Mouse (Mus musculus) intestine, postnatal 0 days (tissue): ENCODE results near the gene Runx1. TPM values are rescaled to one million over a fixed set of nuclear protein-coding genes. Genes with fewer than 3 reads are reported as not detected.

Experiments used
- ATAC-seq: fragments of 200-750 bp; cut with Nextera tagmentation; 2 replicates; pipeline ENCODE4 v1.8.0; 2017; ENCODE audit warnings: mild to moderate bottlenecking, moderate TSS enrichment, moderate library complexity
- H3K27ac ChIP-seq: fragments of 300-500 bp; sonication (generic); 2 replicates; pipeline ENCODE4 v1.5.1; 2014; ENCODE audit warnings: mild to moderate bottlenecking, low read depth, low read length, moderate library complexity
- H3K27me3 ChIP-seq: fragments of 300-500 bp; sonication (generic); replicated peaks from 2 replicates; pipeline ENCODE4 v1.6.1; 2014; ENCODE audit warnings: low read length, mixed read lengths; ENCODE audit not compliant: control insufficient read depth, insufficient read depth
- H3K36me3 ChIP-seq: fragments of 300-500 bp; sonication (generic); 2 replicates; pipeline ENCODE4 v1.6.1; 2014; ENCODE audit warnings: mild to moderate bottlenecking, moderate library complexity; ENCODE audit not compliant: control insufficient read depth, insufficient read depth
- H3K4me1 ChIP-seq: fragments of 300-500 bp; sonication (generic); replicated peaks from 2 replicates; pipeline ENCODE4 v1.6.1; 2014; ENCODE audit warnings: antibody characterized with exemption, low read length, mixed read lengths; ENCODE audit not compliant: control insufficient read depth, insufficient read depth
- H3K4me2 ChIP-seq: fragments of 300-500 bp; sonication (generic); replicated peaks from 2 replicates; pipeline ENCODE4 v1.6.1; 2014; ENCODE audit warnings: low read depth, mild to moderate bottlenecking, moderate library complexity
- H3K4me3 ChIP-seq: fragments of 300-500 bp; sonication (generic); 2 replicates; pipeline ENCODE4 v1.5.1; 2014; ENCODE audit warnings: low read depth, low read length
- H3K9ac ChIP-seq: fragments of 300-500 bp; sonication (generic); 2 replicates; pipeline ENCODE4 v1.6.1; 2014; ENCODE audit warnings: mild to moderate bottlenecking, low read depth, low read length
- H3K9me3 ChIP-seq: fragments of 300-500 bp; sonication (generic); 2 replicates; pipeline ENCODE4 v1.6.1; 2016; ENCODE audit warnings: mixed run types; ENCODE audit not compliant: control insufficient read depth
- CTCF ChIP-seq: sonication (generic); IDR thresholded peaks from 2 replicates; pipeline ENCODE4 v1.5.1; 2016; ENCODE audit warnings: low read depth, mild to moderate bottlenecking, control low read depth, antibody characterized with exemption, moderate library complexity
- WGBS: fragments of 180-500 bp; shearing (Covaris S2); extraction: QIAGEN DNeasy Blood & Tissue Kit; methylation state at CpG from one replicate; pipeline ENCODE4 v1.1.7; 2014; 5-methylcytosine and 5-hydroxymethylcytosine counted together
- polyA plus RNA-seq: library from polyadenylated mRNA; unstranded; fragments of >200 nt; fragmentation: Nextera tagmentation; extraction: Ambion mirVana; gene quantifications from 2 replicates; pipeline ENCODE4 v1.2.1, GENCODE M21; 2015

Gene Runx1
- polyA plus RNA-seq, 1 experiment from 2014 or later = 1.7 TPM

- H3K36me3 ChIP-seq = no peaks in the 10 kb centered on the region
- H3K4me2 ChIP-seq = no peak overlapping the region
- H3K9me3 ChIP-seq = no peaks in the 10 kb centered on the region
- H3K4me3 ChIP-seq = no peak overlapping the region
- ATAC-seq = no peak
- no peak for TF ChIP-seq CTCF
- H3K27ac ChIP-seq = no peak overlapping the region
- WGBS = 70% methylated on average over 5 of the region's 5 CpGs
- H3K27me3 ChIP-seq = no peaks in the 10 kb centered on the region
- no peaks in the 10 kb centered on the region for H3K4me1 ChIP-seq
- H3K9ac ChIP-seq = no peak overlapping the region
Observed at GRCm38 (mm10) chr16:92656750-92657149, 169.2 kb downstream of the Runx1 start.

GRCm38 (mm10) chr16:92654294-92654950 lies 171.5 kb downstream of the Runx1 start:
- no peaks in the 10 kb centered on the region for H3K27me3 ChIP-seq
- no peak overlapping the region for H3K4me2 ChIP-seq
- ATAC-seq = no peak
- H3K4me1 ChIP-seq = no peaks in the 10 kb centered on the region
- H3K9me3 ChIP-seq = no peaks in the 10 kb centered on the region
- no peak for TF ChIP-seq CTCF
- H3K4me3 ChIP-seq = no peak overlapping the region
- no peak overlapping the region for H3K27ac ChIP-seq
- no peaks in the 10 kb centered on the region for H3K36me3 ChIP-seq
- H3K9ac ChIP-seq = no peak overlapping the region
- 56% methylated on average over 5 of the region's 5 CpGs for WGBS

GRCm38 (mm10) chr16:92653816-92654215 lies 172.1 kb downstream of the Runx1 start:
- 43% methylated on average over 5 of the region's 5 CpGs for WGBS
- no peak overlapping the region for H3K27ac ChIP-seq
- H3K27me3 ChIP-seq = no peaks in the 10 kb centered on the region
- no peak overlapping the region for H3K4me3 ChIP-seq
- H3K9me3 ChIP-seq = no peaks in the 10 kb centered on the region
- no peak overlapping the region for H3K4me2 ChIP-seq
- no peak for ATAC-seq
- H3K36me3 ChIP-seq = no peaks in the 10 kb centered on the region
- H3K9ac ChIP-seq = no peak overlapping the region
- no peaks in the 10 kb centered on the region for H3K4me1 ChIP-seq
- TF ChIP-seq CTCF = no peak

GRCm38 (mm10) chr16:92651256-92651655 lies 174.7 kb downstream of the Runx1 start:
- Histone ChIP-seq H3K4me1 (no peaks in the 10 kb centered on the region), H3K27ac (no peak overlapping the region), H3K4me3 (no peak overlapping the region), H3K4me2 (no peak overlapping the region), H3K9me3 (no peaks in the 10 kb centered on the region), H3K36me3 (no peaks in the 10 kb centered on the region), H3K27me3 (no peaks in the 10 kb centered on the region), H3K9ac (no peak overlapping the region)
- WGBS = 94% methylated on average over 3 of the region's 3 CpGs
- TF ChIP-seq CTCF = no peak
- no peak for ATAC-seq

DNA sequence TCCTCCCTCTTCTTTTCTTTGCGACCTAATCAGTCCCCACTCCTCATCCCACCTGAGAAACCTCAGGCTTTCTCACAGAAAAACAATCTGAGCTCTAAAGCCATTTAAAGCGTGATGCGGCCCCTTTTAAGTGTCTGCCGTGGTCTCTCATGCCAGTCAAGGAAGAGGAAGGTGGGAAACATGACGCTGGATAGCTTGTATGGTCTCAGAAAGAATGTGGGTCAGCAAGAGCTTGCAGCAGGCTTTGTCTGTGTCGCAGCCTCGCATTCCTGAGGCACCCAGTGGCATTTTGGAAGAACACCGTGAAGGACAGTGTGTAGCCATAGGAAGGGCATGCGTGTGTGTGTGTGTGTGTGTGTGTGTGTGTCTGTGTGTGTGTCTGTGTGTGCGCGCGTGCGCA lies 179.8 kb downstream of the Runx1 start:
- TF ChIP-seq CTCF = no peak
- 74% methylated on average over 13 of the region's 13 CpGs for WGBS

GRCm38 (mm10) chr16:92645423-92646115 lies 180.4 kb downstream of the Runx1 start:
- 0 out of 2 replicates have a peak, but pooled peaks cover 4% of the 10 kb centered on the region for H3K4me1 ChIP-seq
- H3K9me3 ChIP-seq = no peaks in the 10 kb centered on the region
- H3K36me3 ChIP-seq = no peaks in the 10 kb centered on the region
- no peaks in the 10 kb centered on the region for H3K27me3 ChIP-seq
- H3K27ac ChIP-seq = no peak overlapping the region
- no peak for TF ChIP-seq CTCF
- ATAC-seq = no peak
- no peak overlapping the region for H3K9ac ChIP-seq
- no peak overlapping the region for H3K4me3 ChIP-seq
- H3K4me2 ChIP-seq = peak overlapping the region; percentile 45
- 31% methylated on average over 22 of the region's 22 CpGs for WGBS

More for the DNA sequence above, 179.8 kb downstream of the Runx1 start:
- no peak overlapping the region for H3K9ac ChIP-seq
- H3K36me3 ChIP-seq = no peaks in the 10 kb centered on the region
- ATAC-seq = no peak
- no peak overlapping the region for H3K27ac ChIP-seq
- no peaks in the 10 kb centered on the region for H3K9me3 ChIP-seq
- 0 out of 2 replicates have a peak, but pooled peaks cover 4% of the 10 kb centered on the region for H3K4me1 ChIP-seq
- H3K4me3 ChIP-seq = no peak overlapping the region
- H3K4me2 ChIP-seq = no peak overlapping the region; the same call in 1 of the 2 replicates
- H3K27me3 ChIP-seq = no peaks in the 10 kb centered on the region
